Mouse (Mus musculus): ENCODE data around the gene Nwd2. TPM values are rescaled to one million over a fixed set of nuclear protein-coding genes. Genes with fewer than 3 reads are reported as not detected.
A peak's percentile ranks its signal among the peaks of the same experiment; 100 is the strongest.

Gene Nwd2
- polyA plus RNA-seq, 1 experiment from 2014 or later = 0.99 TPM

DNA sequence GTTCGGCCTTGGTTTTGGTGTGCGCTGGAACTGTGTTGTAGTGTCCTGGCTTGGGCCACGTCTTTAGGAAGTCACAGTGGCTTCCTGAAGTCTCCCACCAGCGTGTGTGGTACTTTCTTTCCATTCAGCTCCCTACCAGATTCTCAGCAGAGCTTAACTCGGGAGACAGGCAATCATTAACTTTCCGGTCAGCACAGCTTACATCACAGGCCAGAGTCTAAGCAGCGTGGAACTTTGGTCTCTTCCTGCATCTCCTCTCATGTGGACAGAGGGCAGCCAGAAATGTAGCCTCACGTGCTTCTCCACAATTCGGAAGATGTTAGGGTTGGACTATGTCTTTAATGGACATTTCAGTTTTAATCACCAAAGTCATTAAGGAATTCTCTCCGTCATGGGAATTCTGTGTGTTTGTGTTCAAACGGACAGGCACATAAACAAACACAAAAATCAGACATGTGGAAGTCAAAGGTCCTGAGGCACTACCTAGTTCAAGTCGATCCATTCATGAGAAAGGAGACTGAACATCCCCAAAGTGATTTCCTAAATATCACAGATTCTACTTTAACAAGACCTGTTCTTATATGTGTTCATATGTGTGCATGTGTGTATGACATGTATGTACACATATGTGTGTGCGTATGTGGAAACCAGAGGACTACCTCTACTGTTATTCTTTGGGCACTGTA lies 198.8 kb downstream of the Nwd2 start:
- no peaks in the 10 kb centered on the region for H3K36me3 ChIP-seq (ENCODE audit: control insufficient read depth, insufficient read depth, low read length)
- peaks cover 9% of the 10 kb centered on the region for H3K9me3 ChIP-seq (ENCODE audit: control insufficient read depth, low read length)
- no peaks in the 10 kb centered on the region for H3K4me1 ChIP-seq (ENCODE audit: control insufficient read depth, insufficient read depth, low read length)
- WGBS = 76% methylated on average over 13 of the region's 13 CpGs
- H3K4me3 ChIP-seq (ENCODE audit: low read length) = no peak overlapping the region
- peak; percentile 87 for ATAC-seq (ENCODE audit: low FRiP score, low TSS enrichment)
- H3K4me2 ChIP-seq (replicated peaks; ENCODE audit: low read depth, low read length) = no peak overlapping the region
- H3K9ac ChIP-seq (ENCODE audit: low read depth, low read length) = no peak overlapping the region
- no peaks in the 10 kb centered on the region for H3K27me3 ChIP-seq (ENCODE audit: control insufficient read depth, insufficient read depth, low read length)
- no peak overlapping the region; the same call in 1 of the 2 replicates for H3K27ac ChIP-seq (ENCODE audit: low read depth, low read length)

DNA sequence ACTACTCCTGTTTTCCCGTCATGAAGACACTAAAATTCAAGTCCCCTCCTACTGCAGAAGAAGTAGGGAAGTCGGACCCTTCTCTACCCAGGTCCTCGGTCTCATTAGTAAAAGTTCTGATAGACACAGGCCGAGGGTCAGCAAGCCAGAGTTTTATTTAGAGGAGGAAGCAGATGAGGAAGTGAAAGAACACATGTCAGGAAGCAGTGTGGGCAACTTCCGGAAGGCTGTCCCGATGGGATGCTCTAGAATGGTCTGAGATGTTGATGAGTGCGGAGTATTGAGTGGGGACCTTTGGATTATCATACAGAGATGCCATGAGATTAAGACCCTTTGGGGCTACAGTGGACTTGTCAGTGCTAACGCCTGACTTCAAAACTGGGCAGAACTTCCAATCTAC lies 210.0 kb downstream of the Nwd2 start:
- Histone ChIP-seq H3K27me3 (ENCODE audit: control insufficient read depth, insufficient read depth, low read length) (no peaks in the 10 kb centered on the region), H3K9me3 (ENCODE audit: control insufficient read depth, low read length) (no peaks in the 10 kb centered on the region), H3K4me2 (replicated peaks; ENCODE audit: low read depth, low read length) (no peak overlapping the region), H3K9ac (ENCODE audit: low read depth, low read length) (no peak overlapping the region), H3K4me1 (ENCODE audit: control insufficient read depth, insufficient read depth, low read length) (no peaks in the 10 kb centered on the region; the same call in 1 of the 2 replicates), H3K36me3 (ENCODE audit: control insufficient read depth, insufficient read depth, low read length) (no peaks in the 10 kb centered on the region), H3K4me3 (ENCODE audit: low read length) (no peak overlapping the region), H3K27ac (ENCODE audit: low read depth, low read length) (no peak overlapping the region)
- ATAC-seq (ENCODE audit: low FRiP score, low TSS enrichment) = no peak
- WGBS = 89% methylated on average over 8 of the region's 8 CpGs

Other genes starting within 250 kb of the Nwd2 start
- 31.2 and 33.2 TPM in 2 replicates for gene 0610040J01Rik, start 163.3 kb downstream of the Nwd2 start, polyA plus RNA-seq (2014; fragmentation: Nextera tagmentation; extraction: Ambion mirVana)